Mouse (Mus musculus) A20 (cell line): ENCODE data around the gene Gjb2.

Source experiments
- DNase-seq: peaks from one replicate; pipeline ENCODE4 v3.0.0-alpha.2; 2011; ENCODE audit warnings: low read depth, low spot score

The Gjb2 gene

GRCm38 (mm10) chr14:57066053-57066452 lies 38.4 kb downstream of the Gjb2 start:
- peak; percentile 40 for DNase-seq

- DNase-seq, result peak; percentile 70
Measured at GRCm38 (mm10) chr14:57060052-57060451, 44.5 kb downstream of the Gjb2 start.

DNA sequence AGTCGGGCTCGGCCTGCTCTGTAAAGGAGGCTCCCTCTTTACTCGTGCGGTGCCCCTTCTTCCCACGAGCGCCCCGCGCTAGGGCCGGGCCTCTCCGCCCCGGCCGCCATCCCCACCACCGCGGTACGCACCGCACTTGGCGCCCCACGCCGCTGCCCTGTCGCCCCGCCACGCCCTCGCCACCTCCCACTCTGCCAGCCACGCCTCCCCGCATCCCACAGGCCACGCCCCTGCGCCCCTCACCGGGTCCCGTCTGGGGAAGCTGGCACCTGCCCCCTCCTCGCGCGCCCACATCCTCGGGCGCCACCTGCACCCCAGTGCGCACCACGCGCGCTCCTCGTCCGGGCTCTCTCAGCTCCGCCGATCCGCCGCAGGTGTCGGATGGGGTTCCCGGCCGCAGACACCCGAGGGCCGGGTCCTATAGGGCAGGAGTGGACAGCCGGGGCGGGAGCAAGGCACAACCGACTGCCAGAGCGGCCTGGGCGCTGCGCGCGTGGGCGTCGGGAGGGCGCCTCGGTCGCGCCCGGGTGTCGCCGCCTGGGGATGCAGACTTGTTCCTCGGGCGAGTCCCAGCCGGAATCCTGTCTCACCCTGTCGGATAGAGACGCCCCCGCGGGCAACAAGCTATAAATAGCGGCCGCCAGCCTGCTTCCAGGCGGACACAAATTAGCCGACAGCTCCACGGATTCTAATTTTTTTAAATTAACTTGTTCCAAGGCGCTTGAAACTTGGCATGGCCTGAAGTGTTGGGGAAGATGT lies 46.8 kb downstream of the Gjb2 start, which contains the start of gene Gja3:
Gja3 (minus strand) TSS at position 538 of the 759 bp plus-strand sequence.
- DNase-seq, result no peak

- no peak for DNase-seq
Measured at GRCm38 (mm10) chr14:57057204-57057562, 47.3 kb downstream of the Gjb2 start.

- DNase-seq, result no peak
Measured at GRCm38 (mm10) chr14:57052713-57053112, 51.8 kb downstream of the Gjb2 start.
